ENCODE assay signal across 20 mouse cellular contexts in genomic region chr7:3444678-3445077, GRCm38 (mm10). TPM values are rescaled to one million over a fixed set of nuclear protein-coding genes. Genes with fewer than 3 reads are reported as not detected.
"Had no signal": no experiment of that assay in that cellular context is flagged by ENCODE, and none has a peak within 500 bp of the region (broad histone marks: within the 10 kb centered on the region; RNA-seq: fewer than 3 reads in every experiment).

No protein-coding gene starts in this region.

- ATAC-seq: liver, embryonic 12.5 days; midbrain, embryonic 15.5 days had no signal

- DNase-seq: kidney, postnatal 14 days; kidney, postnatal 4 days; liver; lung, adult 18-20 months; lung, postnatal 10 days; lung, postnatal 36 days; retina, postnatal 1 day; right cerebral cortex, postnatal 25 days; spleen, adult 18-20 months; thymus, postnatal 25 days had no signal

RNA-seq across cellular contexts. Expression of gene Cacng6, which starts 20.7 kb away (rescaled TPM):
- polyA plus RNA-seq: lung, embryonic 15.5 days; midbrain, embryonic 11.5 days; midbrain, embryonic 15.5 days; urinary bladder, adult 2 months had no signal

RNA-seq across cellular contexts. Expression of gene Cacng8, which starts 54.2 kb away (rescaled TPM):
- polyA plus RNA-seq: liver, embryonic 15.5 days had no signal

RNA-seq across cellular contexts. Expression of gene Tarm1, which starts 57.7 kb away (rescaled TPM):
- polyA plus RNA-seq: kidney, embryonic 16.5 days; limb, embryonic 10.5 days; limb, embryonic 13.5 days; liver, embryonic 12.5 days; midbrain, embryonic 11.5 days; midbrain, embryonic 15.5 days; neural tube, embryonic 13.5 days had no signal
